Mouse (Mus musculus) midbrain, embryonic 14.5 days (tissue): ENCODE measurements around the gene Rasl11b. TPM values are rescaled to one million over a fixed set of nuclear protein-coding genes. Genes with fewer than 3 reads are reported as not detected.
A peak's percentile ranks its signal among the peaks of the same experiment; 100 is the strongest.

Experiments used
- ATAC-seq: fragments of 200-750 bp; cut with Nextera tagmentation; 2 replicates; pipeline ENCODE4 v1.8.0; 2017; ENCODE audit warnings: moderate number of reproducible peaks, moderate library complexity; ENCODE audit not compliant: low FRiP score, low TSS enrichment
- DNase-seq: peaks from one replicate; pipeline ENCODE4 v3.0.0-alpha.2; 2015
- H3K27ac ChIP-seq: fragments of 300-500 bp; sonication (generic); replicated peaks from 2 replicates; pipeline ENCODE4 v1.5.1; 2014; ENCODE audit warnings: mild to moderate bottlenecking, low read depth, low read length, moderate library complexity
- H3K27me3 ChIP-seq: fragments of 300-500 bp; sonication (generic); 2 replicates; pipeline ENCODE4 v1.6.1; 2014; ENCODE audit warnings: low read length, control low read depth, mixed read lengths; ENCODE audit not compliant: control insufficient read depth, insufficient read depth
- H3K36me3 ChIP-seq: fragments of 300-500 bp; sonication (generic); 2 replicates; pipeline ENCODE4 v1.6.1; 2014; ENCODE audit warnings: low read length, control low read depth; ENCODE audit not compliant: control insufficient read depth, insufficient read depth
- H3K4me1 ChIP-seq: fragments of 300-500 bp; sonication (generic); 2 replicates; pipeline ENCODE4 v1.6.1; 2014; ENCODE audit warnings: mild to moderate bottlenecking, antibody characterized with exemption, low read length, control low read depth; ENCODE audit not compliant: control insufficient read depth, insufficient read depth
- H3K4me2 ChIP-seq: fragments of 300-500 bp; sonication (generic); 2 replicates; pipeline ENCODE4 v1.6.1; 2014; ENCODE audit warnings: mild to moderate bottlenecking, low read length, moderate library complexity
- H3K4me3 ChIP-seq: fragments of 300-500 bp; sonication (generic); replicated peaks from 2 replicates; pipeline ENCODE4 v1.5.1; 2014; ENCODE audit warnings: low read depth, low read length
- H3K9ac ChIP-seq: fragments of 300-500 bp; sonication (generic); replicated peaks from 2 replicates; pipeline ENCODE4 v1.6.1; 2014; ENCODE audit warnings: mild to moderate bottlenecking, low read length, moderate library complexity
- H3K9me3 ChIP-seq: fragments of 300-500 bp; sonication (generic); 2 replicates; pipeline ENCODE4 v1.6.1; 2016; ENCODE audit warnings: low read length, control low read depth, mixed read lengths; ENCODE audit not compliant: control insufficient read depth
- WGBS: fragments of 180-500 bp; shearing (Covaris S2); extraction: QIAGEN DNeasy Blood & Tissue Kit; methylation state at CpG from one replicate; pipeline ENCODE4 v1.1.7; 2014; 5-methylcytosine and 5-hydroxymethylcytosine counted together
- polyA plus RNA-seq: library from polyadenylated mRNA; unstranded; fragments of >200 nt; fragmentation: Nextera tagmentation; extraction: Ambion mirVana; gene quantifications from 2 replicates; pipeline ENCODE4 v1.2.1, GENCODE M21; 2014

Gene Rasl11b
- polyA plus RNA-seq: 11.4 and 13.6 TPM in 2 replicates

DNA sequence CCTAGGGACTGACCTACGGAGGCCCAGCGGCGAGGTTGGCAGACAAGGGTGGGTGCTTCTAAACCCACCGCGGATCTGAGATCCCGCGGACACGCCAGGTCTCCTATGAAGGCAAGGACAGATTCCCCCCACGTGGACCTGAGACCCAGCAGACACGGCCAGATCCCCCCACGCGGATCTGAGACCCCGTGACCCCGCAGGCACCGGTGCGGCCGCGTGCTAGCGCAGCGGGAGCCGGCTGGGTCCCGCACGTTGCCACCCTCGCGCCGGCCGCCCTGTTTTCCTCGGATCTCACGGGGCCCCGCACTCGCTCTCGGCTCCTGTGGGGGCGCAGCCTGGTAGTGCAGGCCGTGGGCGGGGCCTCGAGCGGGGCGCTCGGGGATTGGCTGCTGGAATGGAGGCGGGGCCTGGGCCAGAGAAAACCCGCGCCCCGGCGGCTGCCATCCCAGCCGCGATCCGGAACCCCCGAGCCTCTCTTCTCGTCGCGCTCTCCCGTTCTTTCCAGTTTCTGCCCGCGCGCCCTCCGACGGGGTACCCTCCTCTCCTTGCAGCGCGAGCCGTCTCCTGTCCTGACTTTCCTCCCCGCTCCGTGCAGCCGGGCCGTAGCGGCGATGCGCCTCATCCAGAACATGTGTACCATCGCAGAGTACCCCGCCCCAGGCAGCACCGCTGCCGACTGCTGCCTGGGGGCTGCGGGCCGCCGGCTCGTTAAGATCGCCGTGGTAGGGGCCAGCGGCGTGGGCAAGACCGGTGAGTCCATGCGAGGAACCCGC lies at the start of gene Rasl11b:
TSS of gene Rasl11b (plus strand) at position 446 of the 773 bp plus-strand sequence.
- peak within 1 kb of the TSS; percentile 76 for H3K4me3 ChIP-seq
- H3K27ac ChIP-seq: peak within 1 kb of the TSS; percentile 63
- peaks cover 6% of the 10 kb centered on the region; the same call in 1 of the 2 replicates for H3K27me3 ChIP-seq
- DNase-seq (peak; percentile 96), ATAC-seq (peak; percentile 96)
- peak within 1 kb of the TSS; percentile 97 for H3K4me2 ChIP-seq
- no peaks in the 10 kb centered on the region for H3K9me3 ChIP-seq
- H3K9ac ChIP-seq: peak within 1 kb of the TSS; percentile 72
- WGBS: under 1% methylated on average over 82 of the region's 82 CpGs
- H3K4me1 ChIP-seq: peaks cover 8% of the 10 kb centered on the region; the same call in 1 of the 2 replicates
- no peaks in the 10 kb centered on the region for H3K36me3 ChIP-seq

GRCm38 (mm10) chr5:74147631-74148030 lies 47.5 kb upstream of the Rasl11b start:
- ATAC-seq: no peak
- WGBS: 91% methylated on average over 10 of the region's 10 CpGs
- no peak for DNase-seq

DNA sequence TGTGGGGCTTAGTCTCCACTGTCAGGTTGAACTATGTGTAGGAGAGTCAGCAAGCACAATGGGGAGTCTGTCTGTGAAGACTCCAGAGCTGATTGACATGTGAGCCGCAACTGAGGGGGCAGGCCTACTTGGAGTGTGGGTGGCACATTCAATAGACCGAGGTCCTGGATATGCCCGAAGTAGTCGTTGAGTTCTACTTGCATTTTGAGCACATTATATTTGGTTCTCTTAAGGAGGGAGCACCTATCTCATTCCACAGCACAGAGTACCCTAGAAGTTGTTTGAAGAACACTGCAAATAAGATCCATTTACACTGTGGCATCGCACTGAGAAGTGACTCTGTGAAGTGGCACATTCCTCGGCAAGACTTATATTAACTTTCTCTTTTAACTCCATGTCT lies 45.1 kb upstream of the Rasl11b start:
- Histone ChIP-seq H3K36me3 (no peaks in the 10 kb centered on the region), H3K27ac (no peak overlapping the region), H3K27me3 (no peaks in the 10 kb centered on the region), H3K4me1 (no peaks in the 10 kb centered on the region), H3K4me2 (no peak overlapping the region), H3K9me3 (no peaks in the 10 kb centered on the region), H3K4me3 (no peak overlapping the region), H3K9ac (no peak overlapping the region)
- DNase-seq: no peak
- WGBS: 88% methylated on average over 6 of the region's 6 CpGs
- ATAC-seq: no peak

More at GRCm38 (mm10) chr5:74147631-74148030, 47.5 kb upstream of the Rasl11b start:
- Histone ChIP-seq H3K27me3 (no peaks in the 10 kb centered on the region), H3K9ac (no peak overlapping the region), H3K4me3 (no peak overlapping the region), H3K4me2 (no peak overlapping the region), H3K9me3 (no peaks in the 10 kb centered on the region), H3K36me3 (no peaks in the 10 kb centered on the region), H3K27ac (no peak overlapping the region), H3K4me1 (no peaks in the 10 kb centered on the region)

DNA sequence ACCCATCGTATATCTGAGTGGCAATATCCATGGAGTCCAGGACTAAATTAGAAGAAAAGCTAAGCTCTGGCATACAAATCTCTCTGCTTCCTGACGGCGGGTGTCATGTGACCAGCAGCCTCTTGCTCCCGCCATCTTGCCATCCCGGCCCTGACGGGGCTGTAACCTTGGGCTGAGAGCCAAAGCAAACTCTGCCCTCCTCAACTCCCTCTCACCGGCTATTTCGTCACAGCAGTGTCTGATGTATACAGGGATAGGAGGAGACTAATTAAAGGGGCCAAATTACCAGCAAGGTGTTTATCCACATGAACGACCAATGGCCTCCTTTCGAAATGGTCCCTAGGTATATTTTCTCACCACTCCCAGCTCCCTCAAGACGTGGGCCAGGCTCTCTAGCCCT lies 43.3 kb upstream of the Rasl11b start:
- no peaks in the 10 kb centered on the region for H3K9me3 ChIP-seq
- DNase-seq (no peak), ATAC-seq (no peak)
- H3K36me3 ChIP-seq: no peaks in the 10 kb centered on the region
- H3K27me3 ChIP-seq: no peaks in the 10 kb centered on the region
- WGBS: 89% methylated on average over 11 of the region's 11 CpGs
- no peak overlapping the region for H3K27ac ChIP-seq
- H3K4me2 ChIP-seq: no peak overlapping the region
- H3K4me3 ChIP-seq: no peak overlapping the region
- no peaks in the 10 kb centered on the region for H3K4me1 ChIP-seq
- H3K9ac ChIP-seq: no peak overlapping the region

DNA sequence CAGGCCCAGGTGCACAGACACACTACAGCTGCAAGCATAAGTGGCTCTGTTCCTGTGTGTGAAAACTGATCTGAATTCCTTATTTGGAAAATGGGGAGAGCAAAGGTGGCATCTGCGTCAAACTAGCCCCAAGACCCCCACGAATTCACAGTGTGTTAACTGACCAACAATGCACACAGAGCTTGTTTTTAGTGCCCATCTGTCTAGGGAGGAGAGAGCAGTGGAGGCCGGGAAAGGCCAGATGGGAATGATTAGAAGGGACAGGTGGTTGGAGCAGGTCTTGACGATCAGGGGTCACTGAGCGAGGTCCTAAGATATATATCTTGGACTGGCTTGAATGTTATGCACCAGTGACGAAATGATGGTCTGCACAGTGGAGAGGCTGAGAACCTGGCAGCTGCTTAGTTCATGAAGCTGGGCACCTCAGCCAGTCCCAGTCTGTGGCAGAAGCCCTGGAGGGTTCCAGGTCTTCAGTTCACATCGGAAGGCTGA lies 39.2 kb upstream of the Rasl11b start:
- no peaks in the 10 kb centered on the region for H3K36me3 ChIP-seq
- no peak overlapping the region for H3K9ac ChIP-seq
- no peaks in the 10 kb centered on the region for H3K4me1 ChIP-seq
- no peak for ATAC-seq
- no peak overlapping the region for H3K4me3 ChIP-seq
- 77% methylated on average over 7 of the region's 7 CpGs for WGBS
- no peak overlapping the region for H3K4me2 ChIP-seq
- H3K9me3 ChIP-seq: no peaks in the 10 kb centered on the region
- H3K27me3 ChIP-seq: no peaks in the 10 kb centered on the region
- H3K27ac ChIP-seq: no peak overlapping the region
- DNase-seq: no peak

GRCm38 (mm10) chr5:74158929-74159632 lies 36.0 kb upstream of the Rasl11b start:
- Histone ChIP-seq H3K27ac (no peak overlapping the region), H3K36me3 (no peaks in the 10 kb centered on the region), H3K4me1 (peaks cover 11% of the 10 kb centered on the region), H3K9ac (no peak overlapping the region), H3K27me3 (no peaks in the 10 kb centered on the region), H3K4me2 (no peak overlapping the region), H3K9me3 (no peaks in the 10 kb centered on the region), H3K4me3 (no peak overlapping the region)
- ATAC-seq: no peak
- 89% methylated on average over 6 of the region's 6 CpGs for WGBS
- no peak for DNase-seq

DNA sequence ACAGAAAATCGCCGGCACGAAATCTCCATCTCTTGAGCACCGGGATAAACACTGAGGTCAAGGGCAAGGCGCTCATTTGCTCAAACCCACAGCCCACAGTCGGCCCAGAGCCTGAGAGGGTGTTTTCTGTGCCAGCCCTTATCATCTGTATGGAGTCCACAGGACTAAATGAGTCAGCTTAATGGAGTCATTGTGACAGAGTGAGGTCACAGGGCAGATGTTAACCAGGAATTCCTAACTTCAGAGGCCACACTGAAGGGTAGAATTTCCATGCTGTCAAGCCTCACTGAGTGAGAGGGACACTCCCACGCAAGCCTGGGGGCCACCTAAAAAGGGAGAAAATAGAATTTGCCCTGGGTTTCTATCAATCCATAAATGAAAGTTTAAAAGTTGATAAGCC lies 35.2 kb upstream of the Rasl11b start:
- Histone ChIP-seq H3K36me3 (no peaks in the 10 kb centered on the region), H3K27ac (no peak overlapping the region), H3K4me2 (no peak overlapping the region), H3K9ac (no peak overlapping the region), H3K4me3 (no peak overlapping the region), H3K9me3 (no peaks in the 10 kb centered on the region), H3K27me3 (no peaks in the 10 kb centered on the region), H3K4me1 (peaks cover 11% of the 10 kb centered on the region)
- no peak for DNase-seq
- no peak for ATAC-seq
- 80% methylated on average over 7 of the region's 7 CpGs for whole genome bisulfite sequencing

GRCm38 (mm10) chr5:74160349-74160748 lies 34.7 kb upstream of the Rasl11b start:
- no peak overlapping the region for H3K4me2 ChIP-seq
- no peak overlapping the region for H3K9ac ChIP-seq
- H3K36me3 ChIP-seq: no peaks in the 10 kb centered on the region
- no peak overlapping the region for H3K4me3 ChIP-seq
- WGBS: 82% methylated on average over 4 of the region's 4 CpGs
- no peak for DNase-seq
- H3K9me3 ChIP-seq: no peaks in the 10 kb centered on the region
- ATAC-seq: no peak
- peaks cover 11% of the 10 kb centered on the region for H3K4me1 ChIP-seq
- H3K27me3 ChIP-seq: no peaks in the 10 kb centered on the region
- H3K27ac ChIP-seq: no peak overlapping the region
